Mouse (Mus musculus): ENCODE measurements at regions not wholly inside any gene's neighbourhood (a gene's known extent, or its start where the extent isn't known, plus 50 kb on each side); places are given as distances from the start of the nearest gene placed in this dataset.

DNA sequence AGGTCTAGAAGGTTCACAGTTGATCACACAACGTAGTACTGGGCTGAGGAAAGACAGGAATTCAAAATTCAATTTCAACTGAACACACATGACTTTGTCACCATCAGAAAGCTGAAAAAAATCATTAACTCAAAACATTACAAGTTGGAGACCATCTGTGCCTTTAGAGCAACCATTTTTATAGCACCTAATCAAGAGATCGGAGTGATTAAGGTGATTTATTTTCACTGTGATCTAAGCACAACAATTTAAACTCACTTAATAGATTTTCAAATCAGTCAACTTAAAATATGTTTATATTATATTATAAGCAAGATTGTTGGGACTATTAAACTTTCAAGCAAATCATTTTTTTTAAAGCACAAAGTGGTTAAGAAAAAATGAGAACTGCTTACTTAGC is 165.7 kb downstream of the Tgfb2 start:
- WGBS, result 89% methylated on average over 2 of the region's 2 CpGs
- no peaks in the 10 kb centered on the region for H3K36me3 ChIP-seq (replicated peaks)
- no peak overlapping the region for H3K27ac ChIP-seq (replicated peaks)
- no peaks in the 10 kb centered on the region for H3K9me3 ChIP-seq
- H3K27me3 ChIP-seq (replicated peaks; ENCODE audit: low read depth, poor library complexity, severe bottlenecking), result no peaks in the 10 kb centered on the region
- no peak for DNase-seq (ENCODE audit: low spot score)
- no peak overlapping the region for H3K4me3 ChIP-seq
- H3K4me1 ChIP-seq, result no peaks in the 10 kb centered on the region

DNA sequence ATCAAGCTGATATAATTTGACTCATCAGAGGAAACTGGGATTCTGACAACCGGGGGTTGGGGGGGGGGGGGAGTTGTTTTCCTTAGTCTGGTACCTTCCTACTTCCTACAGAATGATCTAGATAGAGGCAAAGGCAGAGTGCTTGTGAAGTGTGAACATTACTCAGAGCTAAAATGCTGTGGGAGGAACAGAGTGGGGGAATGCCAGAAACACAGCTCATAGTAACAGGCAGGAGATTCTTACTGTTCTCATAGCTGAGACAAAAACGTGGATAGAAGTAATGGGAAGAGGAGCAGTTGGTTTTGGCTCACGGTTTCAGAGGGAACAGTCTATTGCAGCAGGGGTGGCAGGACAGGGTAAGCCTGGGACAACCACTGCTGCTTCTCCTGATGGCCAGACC is 167.6 kb downstream of the Tgfb2 start:
- WGBS, result 78% methylated on average over 3 of the region's 3 CpGs
- no peak for DNase-seq (ENCODE audit: low spot score)
- Histone ChIP-seq H3K27me3 (replicated peaks; ENCODE audit: low read depth, poor library complexity, severe bottlenecking) (no peaks in the 10 kb centered on the region), H3K4me3 (no peak overlapping the region), H3K4me1 (no peaks in the 10 kb centered on the region), H3K27ac (replicated peaks) (no peak overlapping the region), H3K36me3 (replicated peaks) (no peaks in the 10 kb centered on the region), H3K9me3 (no peaks in the 10 kb centered on the region)

- no peaks in the 10 kb centered on the region for H3K9me3 ChIP-seq
- H3K4me3 ChIP-seq, result no peak overlapping the region
- H3K27me3 ChIP-seq (replicated peaks; ENCODE audit: low read depth, poor library complexity, severe bottlenecking), result 0 out of 2 replicates have a peak, but pooled peaks cover 3% of the 10 kb centered on the region
- H3K4me1 ChIP-seq, result no peaks in the 10 kb centered on the region
- H3K27ac ChIP-seq (replicated peaks), result no peak overlapping the region
- DNase-seq (ENCODE audit: low spot score), result no peak
- H3K36me3 ChIP-seq (replicated peaks), result no peaks in the 10 kb centered on the region
- WGBS, result 90% methylated on average over 6 of the region's 6 CpGs
Observed at GRCm38 (mm10) chr1:186515976-186516375, 189.8 kb downstream of the Tgfb2 start.

- 75% methylated on average over 2 of the region's 2 CpGs for WGBS
- Histone ChIP-seq H3K27ac (replicated peaks) (no peak overlapping the region), H3K4me1 (no peaks in the 10 kb centered on the region), H3K27me3 (replicated peaks; ENCODE audit: low read depth, poor library complexity, severe bottlenecking) (0 out of 2 replicates have a peak, but pooled peaks cover 3% of the 10 kb centered on the region), H3K36me3 (replicated peaks) (no peaks in the 10 kb centered on the region), H3K4me3 (no peak overlapping the region), H3K9me3 (no peaks in the 10 kb centered on the region)
- DNase-seq (ENCODE audit: low spot score), result no peak
Observed at GRCm38 (mm10) chr1:186515071-186515470, 190.7 kb downstream of the Tgfb2 start.

DNA sequence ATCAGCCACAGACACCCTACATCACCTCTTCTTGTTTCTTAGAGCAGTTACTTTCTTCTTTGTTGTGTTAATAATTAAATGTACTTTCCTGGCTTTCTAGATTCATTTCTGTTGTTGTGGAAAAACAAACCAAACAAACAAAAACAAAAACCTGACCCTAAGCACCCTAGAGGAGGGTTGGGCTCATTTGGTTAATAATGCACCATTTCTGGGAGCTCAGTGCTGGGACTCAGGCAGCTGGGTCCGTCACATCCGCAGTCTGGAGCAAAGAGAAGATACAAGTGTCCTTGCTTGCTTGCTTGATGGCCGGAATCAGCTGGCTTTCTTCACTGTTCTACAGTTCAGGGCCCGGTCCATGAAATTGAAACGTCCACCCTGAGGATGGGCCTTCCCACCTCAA is 191.9 kb downstream of the Tgfb2 start:
- DNase-seq (ENCODE audit: low spot score), result no peak
- no peak overlapping the region for H3K27ac ChIP-seq (replicated peaks)
- WGBS, result 64% methylated on average over 5 of the region's 5 CpGs
- no peak overlapping the region for H3K4me3 ChIP-seq
- H3K9me3 ChIP-seq, result no peaks in the 10 kb centered on the region
- H3K36me3 ChIP-seq (replicated peaks), result no peaks in the 10 kb centered on the region
- 0 out of 2 replicates have a peak, but pooled peaks cover 3% of the 10 kb centered on the region for H3K27me3 ChIP-seq (replicated peaks; ENCODE audit: low read depth, poor library complexity, severe bottlenecking)
- no peaks in the 10 kb centered on the region for H3K4me1 ChIP-seq

DNA sequence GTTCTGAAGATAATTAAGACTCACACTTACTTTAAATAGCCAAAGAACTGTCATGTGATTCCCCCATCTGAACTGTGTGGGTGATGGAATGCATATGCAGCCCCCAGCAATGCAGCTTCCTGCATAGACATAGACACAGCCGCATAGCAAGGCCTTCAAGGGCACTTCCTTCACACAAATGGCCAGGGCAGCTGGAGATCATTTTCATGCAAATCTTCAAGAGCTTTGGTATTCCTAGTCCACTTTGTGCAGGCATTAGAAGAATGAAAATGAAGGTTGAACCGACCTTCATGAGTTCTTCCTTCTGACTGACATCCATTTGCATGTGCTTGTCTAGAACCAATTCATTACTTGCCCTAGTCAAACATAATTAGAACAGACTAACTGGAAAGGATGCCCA is 195.3 kb downstream of the Tgfb2 start:
- no peaks in the 10 kb centered on the region for H3K9me3 ChIP-seq
- 48% methylated on average over 2 of the region's 2 CpGs for WGBS
- DNase-seq (ENCODE audit: low spot score), result no peak
- H3K27me3 ChIP-seq (replicated peaks; ENCODE audit: low read depth, poor library complexity, severe bottlenecking), result 0 out of 2 replicates have a peak, but pooled peaks cover 3% of the 10 kb centered on the region
- no peak overlapping the region for H3K27ac ChIP-seq (replicated peaks)
- H3K4me1 ChIP-seq, result peaks cover 16% of the 10 kb centered on the region
- H3K4me3 ChIP-seq, result no peak overlapping the region
- H3K36me3 ChIP-seq (replicated peaks), result no peaks in the 10 kb centered on the region

- DNase-seq (ENCODE audit: low spot score), result peak; percentile 16
- H3K27ac ChIP-seq (replicated peaks), result peak overlapping the region; percentile 59
- no peaks in the 10 kb centered on the region for H3K27me3 ChIP-seq (replicated peaks; ENCODE audit: low read depth, poor library complexity, severe bottlenecking)
- no peaks in the 10 kb centered on the region for H3K9me3 ChIP-seq
- H3K4me3 ChIP-seq, result no peak overlapping the region
- H3K36me3 ChIP-seq (replicated peaks), result no peaks in the 10 kb centered on the region
- peaks cover 16% of the 10 kb centered on the region for H3K4me1 ChIP-seq
- 27% methylated on average over 7 of the region's 7 CpGs for WGBS
Observed at GRCm38 (mm10) chr1:186508358-186508757, 197.4 kb downstream of the Tgfb2 start.

GRCm38 (mm10) chr1:186507956-186508355 is 197.8 kb downstream of the Tgfb2 start:
- no peak for DNase-seq (ENCODE audit: low spot score)
- Histone ChIP-seq H3K4me3 (no peak overlapping the region), H3K36me3 (replicated peaks) (no peaks in the 10 kb centered on the region), H3K9me3 (no peaks in the 10 kb centered on the region), H3K27ac (replicated peaks) (peak overlapping the region; percentile 59), H3K4me1 (peaks cover 16% of the 10 kb centered on the region), H3K27me3 (replicated peaks; ENCODE audit: low read depth, poor library complexity, severe bottlenecking) (no peaks in the 10 kb centered on the region)
- WGBS, result 65% methylated on average over 8 of the region's 8 CpGs

DNA sequence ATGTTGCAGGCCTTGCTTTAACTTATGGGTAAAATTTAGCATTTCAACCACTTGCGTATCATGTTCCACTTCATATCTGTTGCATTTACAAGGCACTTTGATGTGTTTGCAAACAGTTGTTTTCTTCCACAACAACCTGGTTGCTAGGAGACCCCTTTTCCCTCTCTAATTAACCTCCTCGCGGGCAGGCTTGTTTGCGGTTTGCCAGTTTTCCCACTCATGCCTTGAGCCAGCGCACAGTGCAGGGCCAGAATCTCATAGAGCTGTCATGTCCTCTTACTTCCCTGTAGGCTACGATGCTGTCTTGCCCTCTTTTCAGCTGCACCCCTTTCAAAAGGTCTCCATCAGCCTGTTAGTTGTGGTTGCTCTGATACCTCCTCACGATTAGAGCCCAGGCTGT is 199.3 kb downstream of the Tgfb2 start:
- 78% methylated on average over 7 of the region's 7 CpGs for WGBS
- H3K36me3 ChIP-seq (replicated peaks), result no peaks in the 10 kb centered on the region
- H3K4me1 ChIP-seq, result peaks cover 16% of the 10 kb centered on the region
- no peak overlapping the region for H3K4me3 ChIP-seq
- DNase-seq (ENCODE audit: low spot score), result no peak
- H3K27me3 ChIP-seq (replicated peaks; ENCODE audit: low read depth, poor library complexity, severe bottlenecking), result no peaks in the 10 kb centered on the region
- no peaks in the 10 kb centered on the region for H3K9me3 ChIP-seq
- 0 out of 2 replicates have a peak overlapping the region, but pooled peaks have one; percentile 1 for H3K27ac ChIP-seq (replicated peaks)

DNA sequence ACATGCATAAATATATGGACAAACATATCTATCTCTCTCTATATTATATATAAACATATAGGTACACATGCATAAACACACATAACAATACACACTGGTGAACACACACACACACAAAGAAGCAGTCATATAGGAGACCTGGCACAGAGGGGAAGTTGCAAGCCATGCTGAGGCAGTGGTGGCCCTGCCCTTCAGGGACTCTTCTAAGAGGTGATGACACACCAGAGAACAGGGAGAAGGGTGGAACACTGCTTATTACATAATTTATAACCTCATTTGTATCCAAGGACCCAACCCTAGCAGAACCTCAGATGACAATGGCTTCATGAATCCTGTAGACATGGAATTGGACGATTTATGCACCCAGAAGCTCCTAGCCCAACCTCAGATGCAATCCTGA is 199.9 kb downstream of the Tgfb2 start:
- no peak overlapping the region for H3K27ac ChIP-seq (replicated peaks)
- no peaks in the 10 kb centered on the region for H3K27me3 ChIP-seq (replicated peaks; ENCODE audit: low read depth, poor library complexity, severe bottlenecking)
- no peaks in the 10 kb centered on the region for H3K36me3 ChIP-seq (replicated peaks)
- no peak overlapping the region for H3K4me3 ChIP-seq
- no peaks in the 10 kb centered on the region for H3K9me3 ChIP-seq
- no peak for DNase-seq (ENCODE audit: low spot score)
- WGBS, result 78% methylated on average over 1 of the region's 1 CpGs
- peaks cover 16% of the 10 kb centered on the region for H3K4me1 ChIP-seq

DNA sequence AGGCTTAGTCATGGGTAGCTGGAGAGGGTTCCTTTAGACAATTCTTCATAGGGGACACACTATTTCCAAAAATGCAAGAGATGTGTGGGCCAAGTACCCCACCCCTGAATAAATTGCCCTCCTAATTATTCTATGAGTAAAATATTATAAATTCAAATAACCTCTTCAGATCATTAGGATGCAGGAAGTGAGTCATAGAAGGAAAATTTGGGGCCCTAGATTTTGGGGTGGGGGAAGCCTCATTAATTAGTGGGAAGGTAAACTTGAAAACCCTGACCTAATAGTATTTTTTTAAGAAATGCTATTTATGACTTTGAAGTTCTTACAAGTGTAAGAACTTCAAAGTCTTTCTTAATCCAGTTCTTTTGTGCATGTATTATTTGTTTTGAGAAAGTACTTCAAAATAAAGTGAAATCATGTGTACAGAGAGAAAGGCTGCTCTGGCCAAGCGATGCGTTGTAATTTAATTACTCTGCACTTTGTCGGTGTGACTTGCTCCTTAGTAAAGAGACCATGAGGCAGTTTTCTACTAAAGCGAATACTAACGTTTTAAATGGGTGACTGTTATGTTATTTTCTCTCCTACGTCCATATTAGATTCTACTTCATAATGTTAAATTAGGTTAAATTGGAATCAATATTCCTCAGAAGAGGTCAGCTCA is 200.6 kb downstream of the Tgfb2 start:
- Histone ChIP-seq H3K36me3 (replicated peaks) (no peaks in the 10 kb centered on the region), H3K4me3 (no peak overlapping the region), H3K9me3 (no peaks in the 10 kb centered on the region), H3K27ac (replicated peaks) (no peak overlapping the region), H3K27me3 (replicated peaks; ENCODE audit: low read depth, poor library complexity, severe bottlenecking) (no peaks in the 10 kb centered on the region), H3K4me1 (peaks cover 16% of the 10 kb centered on the region)
- 68% methylated on average over 6 of the region's 6 CpGs for WGBS
- DNase-seq (ENCODE audit: low spot score), result no peak

DNA sequence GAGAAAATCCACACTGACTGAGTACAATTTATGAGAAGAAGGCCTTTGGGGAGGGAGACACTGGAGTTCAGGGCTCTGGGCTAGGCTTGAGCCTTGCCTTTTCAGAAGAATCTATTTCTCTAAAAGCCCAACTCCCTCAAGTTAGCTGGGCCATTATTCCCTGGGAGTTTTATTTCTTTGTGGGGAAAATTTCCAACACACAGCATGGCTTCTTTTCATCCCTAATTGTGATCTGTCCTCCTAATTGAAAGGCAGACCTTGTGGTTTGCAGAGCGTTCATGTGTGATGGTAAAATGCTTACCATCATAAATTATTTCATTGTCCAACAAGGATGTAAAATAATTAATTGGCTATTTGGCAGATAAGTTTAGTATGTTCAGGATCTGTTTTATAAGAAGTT is 204.1 kb downstream of the Tgfb2 start:
- H3K27me3 ChIP-seq (replicated peaks; ENCODE audit: low read depth, poor library complexity, severe bottlenecking), result no peaks in the 10 kb centered on the region
- DNase-seq (ENCODE audit: low spot score), result no peak
- no peak overlapping the region for H3K27ac ChIP-seq (replicated peaks)
- H3K4me3 ChIP-seq, result no peak overlapping the region
- 91% methylated on average over 1 of the region's 1 CpGs for WGBS
- H3K9me3 ChIP-seq, result no peaks in the 10 kb centered on the region
- no peaks in the 10 kb centered on the region for H3K36me3 ChIP-seq (replicated peaks)
- H3K4me1 ChIP-seq, result 0 out of 2 replicates have a peak, but pooled peaks cover 2% of the 10 kb centered on the region

DNA sequence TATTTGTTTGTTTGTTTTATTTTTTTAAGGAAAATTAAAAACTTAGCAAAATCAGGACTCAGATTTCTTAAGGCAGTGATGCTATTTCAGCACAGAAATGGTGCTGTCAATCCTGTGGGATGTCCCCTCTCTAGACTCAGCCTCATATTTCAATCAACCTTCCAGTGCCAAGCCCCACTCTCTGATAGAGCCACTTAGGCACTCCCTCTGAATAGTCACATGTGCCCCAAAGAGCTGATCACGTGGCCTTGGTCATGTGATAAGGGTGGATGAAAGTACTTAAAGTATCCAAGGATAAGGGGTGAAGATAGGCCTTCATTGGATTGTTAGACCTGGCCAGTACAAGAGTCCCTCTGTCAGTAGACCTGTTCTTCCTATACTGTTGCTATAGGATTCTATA is 207.9 kb downstream of the Tgfb2 start:
- Histone ChIP-seq H3K27ac (replicated peaks) (no peak overlapping the region), H3K9me3 (no peaks in the 10 kb centered on the region), H3K27me3 (replicated peaks; ENCODE audit: low read depth, poor library complexity, severe bottlenecking) (no peaks in the 10 kb centered on the region), H3K4me1 (no peaks in the 10 kb centered on the region), H3K36me3 (replicated peaks) (no peaks in the 10 kb centered on the region), H3K4me3 (no peak overlapping the region)
- 74% methylated on average over 1 of the region's 1 CpGs for WGBS
- DNase-seq (ENCODE audit: low spot score), result no peak

All from embryonic facial prominence, embryonic 10.5 days (tissue).